Mouse (Mus musculus): ENCODE results near the gene Kiss1r. TPM values are rescaled to one million over a fixed set of nuclear protein-coding genes. Genes with fewer than 3 reads are reported as not detected.

The Kiss1r gene
- total RNA-seq, 2 experiments from 2014 or later = 0.26 to 0.29 TPM

GRCm38 (mm10) chr10:79896814-79897213, 20.0 kb upstream of the Kiss1r start:
- ATAC-seq (ENCODE audit: poor library complexity, severe bottlenecking) = 0 out of 2 replicates have a peak, but pooled peaks have one; percentile 13

GRCm38 (mm10) chr10:79897316-79898245, 19.2 kb upstream of the Kiss1r start:
- no peak for ATAC-seq (ENCODE audit: poor library complexity, severe bottlenecking)

- no peak for ATAC-seq (ENCODE audit: poor library complexity, severe bottlenecking)
Observed at GRCm38 (mm10) chr10:79900951-79901410, 15.8 kb upstream of the Kiss1r start.

GRCm38 (mm10) chr10:79906712-79907111, 10.1 kb upstream of the Kiss1r start:
- ATAC-seq (ENCODE audit: poor library complexity, severe bottlenecking) = no peak

GRCm38 (mm10) chr10:79907415-79907814, 9.4 kb upstream of the Kiss1r start:
- ATAC-seq (ENCODE audit: poor library complexity, severe bottlenecking) = no peak

- ATAC-seq (ENCODE audit: poor library complexity, severe bottlenecking) = peak; percentile 96
Observed at GRCm38 (mm10) chr10:79908167-79909091, 8.3 kb upstream of the Kiss1r start, which contains the start of gene Med16. Med16 (minus strand) TSS chr10:79908923.

- ATAC-seq (ENCODE audit: poor library complexity, severe bottlenecking) = peak; percentile 8; the same call in 1 of the 2 replicates
Observed at GRCm38 (mm10) chr10:79909092-79909922, 7.5 kb upstream of the Kiss1r start.

- no peak for ATAC-seq (ENCODE audit: poor library complexity, severe bottlenecking)
Observed at GRCm38 (mm10) chr10:79910556-79910955, 6.2 kb upstream of the Kiss1r start, which contains the start of gene Gm26602. Gm26602 (plus strand) TSS chr10:79910856.

- no peak for ATAC-seq (ENCODE audit: poor library complexity, severe bottlenecking)
Observed at GRCm38 (mm10) chr10:79912412-79912811, 4.4 kb upstream of the Kiss1r start.

GRCm38 (mm10) chr10:79914131-79914947, 2.4 kb upstream of the Kiss1r start:
- ATAC-seq (ENCODE audit: poor library complexity, severe bottlenecking) = no peak

- peak; percentile 56 for ATAC-seq (ENCODE audit: poor library complexity, severe bottlenecking)
Observed at GRCm38 (mm10) chr10:79914948-79915596, 1.7 kb upstream of the Kiss1r start.

- no peak for ATAC-seq (ENCODE audit: poor library complexity, severe bottlenecking)
Observed at GRCm38 (mm10) chr10:79916081-79916480, 690 bp upstream of the Kiss1r start.

GRCm38 (mm10) chr10:79917532-79918100, 845 bp downstream of the Kiss1r start:
- no peak for ATAC-seq (ENCODE audit: poor library complexity, severe bottlenecking)

GRCm38 (mm10) chr10:79918231-79919078, 1.7 kb downstream of the Kiss1r start:
- no peak for ATAC-seq (ENCODE audit: poor library complexity, severe bottlenecking)

GRCm38 (mm10) chr10:79919251-79919849, 2.6 kb downstream of the Kiss1r start:
- no peak for ATAC-seq (ENCODE audit: poor library complexity, severe bottlenecking)

GRCm38 (mm10) chr10:79920056-79920890, 3.5 kb downstream of the Kiss1r start:
- ATAC-seq (ENCODE audit: poor library complexity, severe bottlenecking) = no peak

All from megakaryocyte, adult 5-6 weeks (primary cell).